Mouse (Mus musculus) cerebellum, adult 2 months (tissue): ENCODE measurements at regions not wholly inside any gene's neighbourhood (a gene's known extent, or its start where the extent isn't known, plus 50 kb on each side); places are given as distances from the start of the nearest gene placed in this dataset.

Source experiments
- CTCF ChIP-seq: fragments of 200-500 bp; IDR thresholded peaks from 2 replicates; pipeline ENCODE4 v1.5.1; 2011; ENCODE audit warnings: low read depth, mild to moderate bottlenecking, control low read depth, low read length, moderate library complexity, borderline replicate concordance; ENCODE audit not compliant: insufficient read depth
- POLR2A ChIP-seq: fragments of 200-500 bp; IDR thresholded peaks from 2 replicates; pipeline ENCODE4 v1.6.1; 2011; ENCODE audit warnings: low read length, control low read depth, borderline replicate concordance; ENCODE audit not compliant: insufficient read depth

- TF ChIP-seq CTCF (no peak), POLR2A (no peak)
These were observed 298.2 kb downstream of the Cenpc1 start for GRCm38 (mm10) chr5:85767157-85767556.
